25 mouse cellular contexts compared by ENCODE assay signal in the genomic region with DNA sequence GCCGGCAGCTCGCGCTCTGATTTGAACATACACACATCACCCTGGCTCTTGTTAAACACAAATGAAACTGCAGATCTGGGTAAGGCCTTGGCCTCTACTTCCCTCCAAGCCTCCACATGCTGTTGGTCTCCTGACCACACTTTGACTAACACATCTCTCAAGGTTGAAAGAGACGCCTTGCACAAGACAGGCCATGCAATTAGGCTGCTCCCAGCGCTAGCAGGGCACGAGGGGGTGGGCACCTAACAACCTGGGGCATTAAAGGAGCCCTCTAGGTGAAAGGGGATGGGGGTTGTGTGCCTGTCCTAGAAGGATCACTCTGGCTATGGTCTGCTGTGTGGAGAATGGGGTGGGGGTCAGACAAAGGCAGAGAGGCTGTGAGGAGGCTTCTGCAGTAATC. TPM values are rescaled to one million over a fixed set of nuclear protein-coding genes. Genes with fewer than 3 reads are reported as not detected.
DNase-seq lines count a peak whose midpoint lies in the region; ATAC-seq lines count a peak whose summit lies in the region.
"Had no signal": no experiment of that assay in that cellular context is flagged by ENCODE, and none has a peak within 500 bp of the region (broad histone marks: within the 10 kb centered on the region; RNA-seq: fewer than 3 reads in every experiment).

No protein-coding gene starts in this region.

- H3K9ac ChIP-seq in embryonic facial prominence, embryonic 15.5 days: no peak overlapping the region
- H3K9ac ChIP-seq in kidney, embryonic 16.5 days (replicated peaks; ENCODE audit: low read length): no peak overlapping the region
- H3K9ac ChIP-seq in hindbrain, embryonic 13.5 days: no peak overlapping the region
- H3K9ac ChIP-seq: forebrain, embryonic 13.5 days; heart, embryonic 13.5 days; intestine, embryonic 15.5 days; limb, embryonic 12.5 days; liver, embryonic 15.5 days; lung, embryonic 14.5 days; midbrain, embryonic 12.5 days had no signal

- no peaks in the 10 kb centered on the region for H3K36me3 ChIP-seq in embryonic facial prominence, embryonic 15.5 days
- H3K36me3 ChIP-seq in embryonic facial prominence, embryonic 10.5 days (replicated peaks): no peaks in the 10 kb centered on the region
- no peaks in the 10 kb centered on the region for H3K36me3 ChIP-seq in kidney, embryonic 16.5 days (ENCODE audit: insufficient read depth, low read length)
- no peaks in the 10 kb centered on the region for H3K36me3 ChIP-seq in hindbrain, embryonic 13.5 days
- H3K36me3 ChIP-seq: heart, embryonic 13.5 days; intestine, embryonic 15.5 days; limb, embryonic 12.5 days; liver, embryonic 15.5 days; midbrain, embryonic 12.5 days had no signal

- no peak for DNase-seq in embryonic facial prominence, embryonic 10.5 days (ENCODE audit: low spot score)
- no peak for DNase-seq in kidney, adult 9 months
- DNase-seq in lung, postnatal 10 days: no peak
- DNase-seq in right cerebral cortex, postnatal 36 days (ENCODE audit: low spot score in 2 of 2): no peak
- DNase-seq: adrenal gland, postnatal 10 days; B cell, adult 2 months; cerebellum, adult 18-20 months; cerebellum, postnatal 10 days; gastrocnemius, postnatal 10 days; heart, postnatal 10 days; kidney, adult 8-10 months; layer of hippocampus, postnatal 36 days; lung, embryonic 14.5 days; thymus, postnatal 4 days had no signal

- H3K27me3 ChIP-seq in embryonic facial prominence, embryonic 15.5 days: no peaks in the 10 kb centered on the region
- H3K27me3 ChIP-seq in embryonic facial prominence, embryonic 10.5 days (replicated peaks; ENCODE audit: low read depth, poor library complexity, severe bottlenecking): peaks cover 10% of the 10 kb centered on the region; the same call in 1 of the 2 replicates
- H3K27me3 ChIP-seq in kidney, embryonic 16.5 days (ENCODE audit: insufficient read depth, low read length): no peaks in the 10 kb centered on the region
- H3K27me3 ChIP-seq in hindbrain, embryonic 13.5 days: no peaks in the 10 kb centered on the region
- H3K27me3 ChIP-seq: forebrain, embryonic 13.5 days; intestine, embryonic 15.5 days; limb, embryonic 12.5 days; liver, embryonic 15.5 days; midbrain, embryonic 12.5 days had no signal

- ATAC-seq in embryonic facial prominence, embryonic 15.5 days (ENCODE audit: insufficient number of reproducible peaks, low FRiP score, low TSS enrichment, low read depth): 0 out of 2 replicates have a peak, but pooled peaks have one; percentile 19
- no peak for ATAC-seq in kidney, embryonic 16.5 days (ENCODE audit: low FRiP score, low TSS enrichment)
- peak; percentile 59; the same call in 1 of the 2 replicates for ATAC-seq in hindbrain, embryonic 13.5 days (ENCODE audit: low FRiP score)
- ATAC-seq: intestine, embryonic 15.5 days had no signal

- H3K4me3 ChIP-seq in embryonic facial prominence, embryonic 15.5 days (replicated peaks): no peak overlapping the region
- no peak overlapping the region for H3K4me3 ChIP-seq in embryonic facial prominence, embryonic 10.5 days
- H3K4me3 ChIP-seq in kidney, embryonic 16.5 days (ENCODE audit: low read length): no peak overlapping the region
- no peak overlapping the region for H3K4me3 ChIP-seq in hindbrain, embryonic 13.5 days
- H3K4me3 ChIP-seq: forebrain, embryonic 13.5 days; heart, embryonic 13.5 days; intestine, embryonic 15.5 days; limb, embryonic 12.5 days; liver, embryonic 15.5 days; midbrain, embryonic 12.5 days; myocyte had no signal

- no peak overlapping the region for H3K4me2 ChIP-seq in embryonic facial prominence, embryonic 15.5 days (replicated peaks)
- H3K4me2 ChIP-seq in kidney, embryonic 16.5 days (replicated peaks; ENCODE audit: low read depth, low read length): no peak overlapping the region
- H3K4me2 ChIP-seq in hindbrain, embryonic 13.5 days: no peak overlapping the region
- H3K4me2 ChIP-seq: heart, embryonic 13.5 days; intestine, embryonic 15.5 days; liver, embryonic 15.5 days; lung, embryonic 14.5 days had no signal

- peaks cover 13% of the 10 kb centered on the region for H3K4me1 ChIP-seq in embryonic facial prominence, embryonic 15.5 days
- peaks cover 32% of the 10 kb centered on the region for H3K4me1 ChIP-seq in embryonic facial prominence, embryonic 10.5 days
- H3K4me1 ChIP-seq in kidney, embryonic 16.5 days (ENCODE audit: insufficient read depth, low read length): peaks cover 29% of the 10 kb centered on the region
- peaks cover 26% of the 10 kb centered on the region for H3K4me1 ChIP-seq in hindbrain, embryonic 13.5 days (replicated peaks)
- H3K4me1 ChIP-seq: heart, embryonic 13.5 days had no signal

- no peak overlapping the region for H3K27ac ChIP-seq in embryonic facial prominence, embryonic 15.5 days (replicated peaks)
- no peak overlapping the region; the same call in 1 of the 2 replicates for H3K27ac ChIP-seq in embryonic facial prominence, embryonic 10.5 days (replicated peaks)
- peak overlapping the region; percentile 65 for H3K27ac ChIP-seq in kidney, embryonic 16.5 days (ENCODE audit: low read length)
- H3K27ac ChIP-seq in hindbrain, embryonic 13.5 days: peak overlapping the region; percentile 66
- H3K27ac ChIP-seq: forebrain, embryonic 13.5 days; heart, embryonic 13.5 days; intestine, embryonic 15.5 days; limb, embryonic 12.5 days; liver, embryonic 15.5 days; midbrain, embryonic 12.5 days had no signal

- WGBS in embryonic facial prominence, embryonic 15.5 days: 73% methylated on average over 6 of the region's 6 CpGs
- WGBS in embryonic facial prominence, embryonic 10.5 days: 73% methylated on average over 6 of the region's 6 CpGs
- WGBS in kidney, embryonic 16.5 days: 49% methylated on average over 6 of the region's 6 CpGs
- 74% methylated on average over 6 of the region's 6 CpGs for WGBS in hindbrain, embryonic 13.5 days

- H3K9me3 ChIP-seq in embryonic facial prominence, embryonic 15.5 days (replicated peaks): no peaks in the 10 kb centered on the region
- no peaks in the 10 kb centered on the region for H3K9me3 ChIP-seq in embryonic facial prominence, embryonic 10.5 days
- H3K9me3 ChIP-seq in kidney, embryonic 16.5 days (ENCODE audit: low read length): no peaks in the 10 kb centered on the region
- no peaks in the 10 kb centered on the region for H3K9me3 ChIP-seq in hindbrain, embryonic 13.5 days
- H3K9me3 ChIP-seq: forebrain, embryonic 13.5 days; heart, embryonic 13.5 days; intestine, embryonic 15.5 days; limb, embryonic 12.5 days; liver, embryonic 15.5 days; midbrain, embryonic 12.5 days had no signal

RNA-seq across cellular contexts. Expression of a gene that starts 43.4 kb away (rescaled TPM):
- polyA plus RNA-seq in embryonic facial prominence, embryonic 15.5 days (2015; fragmentation: Nextera tagmentation; extraction: Ambion mirVana): 1.9 TPM in 2 replicates
- polyA plus RNA-seq in embryonic facial prominence, embryonic 10.5 days (2016; fragmentation: Nextera tagmentation; extraction: Ambion mirVana): 0.15 and 0.27 TPM in 2 replicates
- 0.99 and 1.3 TPM in 2 replicates for polyA plus RNA-seq in kidney, embryonic 16.5 days (2015; fragmentation: Nextera tagmentation; extraction: Ambion mirVana)
- 1.6 and 2.1 TPM in 2 replicates for polyA plus RNA-seq in hindbrain, embryonic 13.5 days (2015; fragmentation: Nextera tagmentation; extraction: Ambion mirVana)
- polyA plus RNA-seq: liver, adult 2 months had no signal

Comparison
In these comparisons a context has a peak if more than half of its experiments do, and no peak if none do; other contexts are left out.
1. H3K27ac ChIP-seq: peak in kidney, embryonic 16.5 days (single experiment) and hindbrain, embryonic 13.5 days (single experiment); none in embryonic facial prominence, embryonic 15.5 days (single experiment) and embryonic facial prominence, embryonic 10.5 days (single experiment).